Mouse (Mus musculus): ENCODE data around the gene Podn. TPM values are rescaled to one million over a fixed set of nuclear protein-coding genes. Genes with fewer than 3 reads are reported as not detected.

Podn gene
- polyA plus RNA-seq, 2 experiments: 3.5 to 23.0 TPM

DNA sequence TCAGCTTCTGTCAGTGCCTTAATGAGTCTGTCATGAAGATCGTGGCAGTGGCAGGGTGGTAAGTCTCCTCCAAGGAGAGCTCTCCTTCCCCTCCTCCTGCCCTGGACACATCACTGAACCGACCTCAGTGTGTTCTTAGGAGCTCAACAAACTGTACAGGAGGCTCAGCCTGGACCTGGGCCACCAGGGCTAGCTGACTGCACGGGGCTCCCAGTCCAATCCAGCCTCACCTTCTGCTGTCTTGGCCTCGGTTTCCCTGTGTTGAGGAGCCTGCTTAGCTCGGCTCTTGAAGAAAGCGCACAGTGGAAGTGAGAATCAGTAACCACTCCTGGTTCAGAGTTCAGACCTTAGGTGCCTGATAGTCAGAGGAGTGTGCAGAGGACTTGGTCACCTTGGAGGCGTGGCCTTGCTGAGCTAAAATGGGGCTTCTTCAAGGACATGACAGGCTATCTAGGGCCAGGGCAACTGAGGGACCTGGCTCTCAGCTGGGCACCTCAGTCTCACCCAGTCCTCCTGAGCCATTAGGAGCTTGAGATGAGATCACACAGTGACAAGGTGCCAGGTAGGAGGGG, 88.6 kb downstream of the Podn start:
- H3K4me3 ChIP-seq (replicated peaks; ENCODE audit: low read length): no peak overlapping the region
- no peak overlapping the region for H3K4me2 ChIP-seq (replicated peaks; ENCODE audit: low read depth, low read length, severe bottlenecking)
- TF ChIP-seq POLR2A (IDR thresholded peaks at IDR 0.05; ENCODE audit: borderline replicate concordance, extremely low read depth, insufficient read depth, insufficient read length): no peak
- no peak for ATAC-seq (ENCODE audit: low FRiP score, low read depth)
- H3K36me3 ChIP-seq (ENCODE audit: control insufficient read depth, insufficient read depth, low read length): no peaks in the 10 kb centered on the region
- H3K9me3 ChIP-seq (ENCODE audit: control insufficient read depth, low read length): no peaks in the 10 kb centered on the region
- no peaks in the 10 kb centered on the region for H3K27me3 ChIP-seq (ENCODE audit: control insufficient read depth, insufficient read depth, low read length)
- H3K9ac ChIP-seq (ENCODE audit: low read depth, low read length, severe bottlenecking): no peak overlapping the region
- DNase-seq (ENCODE audit: low spot score): no peak
- WGBS: 83% methylated on average over 7 of the region's 7 CpGs
- H3K4me1 ChIP-seq (ENCODE audit: control insufficient read depth, insufficient read depth, low read length): no peaks in the 10 kb centered on the region
- H3K27ac ChIP-seq (replicated peaks; ENCODE audit: low read depth, low read length): no peak overlapping the region

DNA sequence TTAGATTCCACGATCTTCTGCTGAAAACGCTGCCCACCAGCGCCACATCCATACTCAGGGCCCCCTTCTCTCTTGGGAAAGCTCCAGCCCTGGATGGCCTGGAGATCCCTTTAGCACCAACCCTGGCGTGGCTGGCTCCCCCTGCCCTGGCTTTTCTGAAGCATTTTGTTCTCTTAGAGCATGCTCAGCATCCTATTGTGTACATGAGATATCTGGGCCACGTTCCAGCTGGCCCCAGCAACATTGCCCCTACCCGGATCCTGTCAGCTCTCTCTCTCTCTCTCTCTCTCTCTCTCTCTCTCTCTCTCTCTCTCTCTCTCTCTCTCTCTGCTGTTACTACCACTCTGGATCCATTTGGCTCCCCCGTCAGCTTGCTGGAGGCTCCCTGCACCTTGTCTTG, 90.9 kb downstream of the Podn start:
- Histone ChIP-seq H3K27ac (replicated peaks; ENCODE audit: low read depth, low read length) (no peak overlapping the region), H3K4me2 (replicated peaks; ENCODE audit: low read depth, low read length, severe bottlenecking) (no peak overlapping the region), H3K9me3 (ENCODE audit: control insufficient read depth, low read length) (no peaks in the 10 kb centered on the region), H3K4me1 (ENCODE audit: control insufficient read depth, insufficient read depth, low read length) (no peaks in the 10 kb centered on the region), H3K36me3 (ENCODE audit: control insufficient read depth, insufficient read depth, low read length) (no peaks in the 10 kb centered on the region), H3K27me3 (ENCODE audit: control insufficient read depth, insufficient read depth, low read length) (no peaks in the 10 kb centered on the region), H3K4me3 (replicated peaks; ENCODE audit: low read length) (no peak overlapping the region), H3K9ac (ENCODE audit: low read depth, low read length, severe bottlenecking) (no peak overlapping the region)
- 58% methylated on average over 7 of the region's 7 CpGs for WGBS
- ATAC-seq (ENCODE audit: low FRiP score, low read depth) (no peak), DNase-seq (ENCODE audit: low spot score) (no peak)
- TF ChIP-seq POLR2A (IDR thresholded peaks at IDR 0.05; ENCODE audit: borderline replicate concordance, extremely low read depth, insufficient read depth, insufficient read length): no peak

DNA sequence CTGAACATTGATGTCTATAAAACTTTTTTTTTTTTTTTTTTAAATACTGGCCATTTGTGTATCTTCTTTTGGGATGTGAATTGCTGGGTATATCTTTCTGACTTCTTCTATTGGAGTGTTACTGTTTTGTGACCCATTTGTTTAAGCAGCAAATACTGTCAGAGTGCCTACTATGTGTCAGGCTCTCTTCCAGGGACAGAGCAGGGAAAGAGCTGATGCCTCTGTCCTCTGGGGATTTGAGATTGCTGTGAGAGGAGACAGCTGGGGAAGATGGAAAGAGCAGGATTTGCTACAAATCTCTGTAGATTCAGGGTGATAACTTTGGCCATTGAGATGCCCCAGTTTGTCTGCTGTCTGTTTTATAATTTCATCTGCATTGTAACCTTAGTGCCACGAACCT, 96.9 kb downstream of the Podn start:
- Histone ChIP-seq H3K27me3 (ENCODE audit: control insufficient read depth, insufficient read depth, low read length) (no peaks in the 10 kb centered on the region), H3K4me1 (ENCODE audit: control insufficient read depth, insufficient read depth, low read length) (0 out of 2 replicates have a peak, but pooled peaks cover 5% of the 10 kb centered on the region), H3K36me3 (ENCODE audit: control insufficient read depth, insufficient read depth, low read length) (no peaks in the 10 kb centered on the region), H3K4me3 (replicated peaks; ENCODE audit: low read length) (no peak overlapping the region), H3K27ac (replicated peaks; ENCODE audit: low read depth, low read length) (no peak overlapping the region), H3K9me3 (ENCODE audit: control insufficient read depth, low read length) (no peaks in the 10 kb centered on the region), H3K4me2 (replicated peaks; ENCODE audit: low read depth, low read length, severe bottlenecking) (no peak overlapping the region), H3K9ac (ENCODE audit: low read depth, low read length, severe bottlenecking) (no peak overlapping the region)
- WGBS: 66% methylated on average over 1 of the region's 1 CpGs
- DNase-seq (ENCODE audit: low spot score): no peak
- TF ChIP-seq POLR2A (IDR thresholded peaks at IDR 0.05; ENCODE audit: borderline replicate concordance, extremely low read depth, insufficient read depth, insufficient read length): no peak
- no peak for ATAC-seq (ENCODE audit: low FRiP score, low read depth)

DNA sequence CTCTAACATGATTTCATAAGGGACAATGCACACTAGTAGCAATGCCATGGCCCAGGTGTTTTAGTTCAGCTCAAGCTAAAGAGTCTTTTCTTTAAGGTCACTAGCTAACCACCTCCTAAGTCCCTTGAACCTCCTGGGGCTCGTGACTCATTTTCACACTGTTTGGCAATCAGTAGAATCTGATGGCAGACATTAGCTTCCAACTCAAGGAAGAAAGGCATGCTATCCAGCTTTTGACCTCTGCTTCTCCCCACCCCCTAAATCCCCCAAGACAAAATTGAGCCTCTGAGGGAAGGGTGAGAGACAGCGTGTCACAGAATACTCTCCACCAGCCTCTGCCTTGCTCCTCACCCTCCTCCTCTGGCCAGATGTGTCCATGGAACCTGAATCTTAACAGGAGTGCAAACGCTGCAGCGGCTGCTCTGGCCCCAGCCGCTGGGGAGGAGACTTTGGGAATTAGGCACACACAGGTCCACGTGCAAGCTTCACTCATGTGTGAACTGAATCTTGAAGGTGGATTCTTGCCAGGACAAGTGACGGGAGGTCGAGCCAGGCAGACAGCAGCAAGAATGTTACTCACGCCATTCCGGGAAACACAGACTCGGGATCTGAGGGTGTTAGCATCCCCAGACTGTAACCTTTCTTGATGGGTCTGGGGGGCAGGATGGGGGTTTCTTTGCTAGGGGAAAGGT, 97.5 kb downstream of the Podn start:
- no peaks in the 10 kb centered on the region for H3K9me3 ChIP-seq (ENCODE audit: control insufficient read depth, low read length)
- H3K27me3 ChIP-seq (ENCODE audit: control insufficient read depth, insufficient read depth, low read length): no peaks in the 10 kb centered on the region
- DNase-seq (ENCODE audit: low spot score): no peak
- H3K27ac ChIP-seq (replicated peaks; ENCODE audit: low read depth, low read length): no peak overlapping the region
- 25% methylated on average over 11 of the region's 11 CpGs for WGBS
- TF ChIP-seq POLR2A (IDR thresholded peaks at IDR 0.05; ENCODE audit: borderline replicate concordance, extremely low read depth, insufficient read depth, insufficient read length): no peak
- H3K4me1 ChIP-seq (ENCODE audit: control insufficient read depth, insufficient read depth, low read length): 0 out of 2 replicates have a peak, but pooled peaks cover 5% of the 10 kb centered on the region
- no peak overlapping the region for H3K9ac ChIP-seq (ENCODE audit: low read depth, low read length, severe bottlenecking)
- H3K4me3 ChIP-seq (replicated peaks; ENCODE audit: low read length): no peak overlapping the region
- ATAC-seq (ENCODE audit: low FRiP score, low read depth): no peak; the same call in 1 of the 2 replicates
- H3K36me3 ChIP-seq (ENCODE audit: control insufficient read depth, insufficient read depth, low read length): no peaks in the 10 kb centered on the region
- no peak overlapping the region for H3K4me2 ChIP-seq (replicated peaks; ENCODE audit: low read depth, low read length, severe bottlenecking)

DNA sequence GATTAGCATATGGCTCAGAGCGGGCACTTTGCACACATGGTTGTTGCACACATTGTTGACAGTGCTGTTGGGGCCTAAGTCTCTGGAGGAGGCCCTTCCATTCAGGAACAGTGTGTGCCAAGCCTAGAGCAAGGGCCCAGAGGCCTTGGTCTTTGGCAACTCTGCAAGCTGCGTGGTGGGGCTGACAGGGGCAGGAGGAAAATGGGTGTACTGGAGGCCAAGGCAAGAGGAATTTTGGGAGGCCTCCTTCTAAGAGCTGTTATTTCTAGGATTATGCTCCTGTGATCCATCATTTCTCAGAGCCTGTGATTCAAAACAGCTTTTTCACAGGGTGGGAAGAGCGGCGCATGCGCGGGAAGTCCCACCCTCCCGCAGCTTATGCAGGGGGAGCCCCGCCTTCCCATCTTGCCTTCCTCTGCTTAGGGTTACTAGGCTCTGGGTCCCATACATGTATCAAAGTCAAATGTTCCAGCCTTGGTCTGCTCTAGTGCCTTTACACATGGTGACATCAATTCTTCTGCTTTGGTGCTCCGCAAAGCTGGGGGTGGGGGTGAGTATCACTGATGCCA, 99.7 kb downstream of the Podn start:
- Histone ChIP-seq H3K4me1 (ENCODE audit: control insufficient read depth, insufficient read depth, low read length) (0 out of 2 replicates have a peak, but pooled peaks cover 5% of the 10 kb centered on the region), H3K36me3 (ENCODE audit: control insufficient read depth, insufficient read depth, low read length) (no peaks in the 10 kb centered on the region), H3K27ac (replicated peaks; ENCODE audit: low read depth, low read length) (no peak overlapping the region), H3K9me3 (ENCODE audit: control insufficient read depth, low read length) (no peaks in the 10 kb centered on the region), H3K4me2 (replicated peaks; ENCODE audit: low read depth, low read length, severe bottlenecking) (no peak overlapping the region), H3K9ac (ENCODE audit: low read depth, low read length, severe bottlenecking) (no peak overlapping the region), H3K27me3 (ENCODE audit: control insufficient read depth, insufficient read depth, low read length) (no peaks in the 10 kb centered on the region), H3K4me3 (replicated peaks; ENCODE audit: low read length) (no peak overlapping the region)
- ATAC-seq (ENCODE audit: low FRiP score, low read depth): no peak
- DNase-seq (ENCODE audit: low spot score): no peak
- 86% methylated on average over 9 of the region's 9 CpGs for WGBS
- no peak for TF ChIP-seq POLR2A (IDR thresholded peaks at IDR 0.05; ENCODE audit: borderline replicate concordance, extremely low read depth, insufficient read depth, insufficient read length)
